Mouse (Mus musculus) intestine, postnatal 0 days (tissue): ENCODE measurements around the gene Tbca. TPM values are rescaled to one million over a fixed set of nuclear protein-coding genes. Genes with fewer than 3 reads are reported as not detected.

ENCODE experiments used
- ATAC-seq: fragments of 200-750 bp; cut with Nextera tagmentation; 2 replicates; pipeline ENCODE4 v1.8.0; 2017; ENCODE audit warnings: mild to moderate bottlenecking, moderate TSS enrichment, moderate library complexity
- H3K27ac ChIP-seq: fragments of 300-500 bp; sonication (generic); 2 replicates; pipeline ENCODE4 v1.5.1; 2014; ENCODE audit warnings: mild to moderate bottlenecking, low read depth, low read length, moderate library complexity
- H3K27me3 ChIP-seq: fragments of 300-500 bp; sonication (generic); replicated peaks from 2 replicates; pipeline ENCODE4 v1.6.1; 2014; ENCODE audit warnings: low read length, mixed read lengths; ENCODE audit not compliant: control insufficient read depth, insufficient read depth
- H3K36me3 ChIP-seq: fragments of 300-500 bp; sonication (generic); 2 replicates; pipeline ENCODE4 v1.6.1; 2014; ENCODE audit warnings: mild to moderate bottlenecking, moderate library complexity; ENCODE audit not compliant: control insufficient read depth, insufficient read depth
- H3K4me1 ChIP-seq: fragments of 300-500 bp; sonication (generic); replicated peaks from 2 replicates; pipeline ENCODE4 v1.6.1; 2014; ENCODE audit warnings: antibody characterized with exemption, low read length, mixed read lengths; ENCODE audit not compliant: control insufficient read depth, insufficient read depth
- H3K4me2 ChIP-seq: fragments of 300-500 bp; sonication (generic); replicated peaks from 2 replicates; pipeline ENCODE4 v1.6.1; 2014; ENCODE audit warnings: low read depth, mild to moderate bottlenecking, moderate library complexity
- H3K4me3 ChIP-seq: fragments of 300-500 bp; sonication (generic); 2 replicates; pipeline ENCODE4 v1.5.1; 2014; ENCODE audit warnings: low read depth, low read length
- H3K9ac ChIP-seq: fragments of 300-500 bp; sonication (generic); 2 replicates; pipeline ENCODE4 v1.6.1; 2014; ENCODE audit warnings: mild to moderate bottlenecking, low read depth, low read length
- H3K9me3 ChIP-seq: fragments of 300-500 bp; sonication (generic); 2 replicates; pipeline ENCODE4 v1.6.1; 2016; ENCODE audit warnings: mixed run types; ENCODE audit not compliant: control insufficient read depth
- CTCF ChIP-seq: sonication (generic); IDR thresholded peaks from 2 replicates; pipeline ENCODE4 v1.5.1; 2016; ENCODE audit warnings: low read depth, mild to moderate bottlenecking, control low read depth, antibody characterized with exemption, moderate library complexity
- WGBS: fragments of 180-500 bp; shearing (Covaris S2); extraction: QIAGEN DNeasy Blood & Tissue Kit; methylation state at CpG from one replicate; pipeline ENCODE4 v1.1.7; 2014; 5-methylcytosine and 5-hydroxymethylcytosine counted together
- polyA plus RNA-seq: library from polyadenylated mRNA; unstranded; fragments of >200 nt; fragmentation: Nextera tagmentation; extraction: Ambion mirVana; gene quantifications from 2 replicates; pipeline ENCODE4 v1.2.1, GENCODE M21; 2015

Tbca gene
- polyA plus RNA-seq, 1 experiment from 2014 or later, result 387 TPM

GRCm38 (mm10) chr13:94870071-94870460 lies 81.4 kb downstream of the Tbca start:
- ATAC-seq, result no peak
- H3K27ac ChIP-seq, result no peak overlapping the region
- WGBS, result 2% methylated on average over 9 of the region's 9 CpGs
- no peaks in the 10 kb centered on the region for H3K9me3 ChIP-seq
- H3K4me1 ChIP-seq, result no peaks in the 10 kb centered on the region; the same call in 1 of the 2 replicates
- no peak overlapping the region for H3K9ac ChIP-seq
- H3K36me3 ChIP-seq, result no peaks in the 10 kb centered on the region
- TF ChIP-seq CTCF, result no peak
- no peak overlapping the region for H3K4me3 ChIP-seq
- H3K27me3 ChIP-seq, result peaks cover 85% of the 10 kb centered on the region
- H3K4me2 ChIP-seq, result no peak overlapping the region

- Histone ChIP-seq H3K4me3 (no peak overlapping the region), H3K9ac (no peak overlapping the region), H3K36me3 (no peaks in the 10 kb centered on the region), H3K27me3 (peaks cover 90% of the 10 kb centered on the region), H3K9me3 (no peaks in the 10 kb centered on the region), H3K4me1 (no peaks in the 10 kb centered on the region; the same call in 1 of the 2 replicates), H3K27ac (no peak overlapping the region), H3K4me2 (no peak overlapping the region)
- TF ChIP-seq CTCF, result no peak
- no peak for ATAC-seq
- WGBS, result 2% methylated on average over 21 of the region's 21 CpGs
These were observed 81.9 kb downstream of the Tbca start for GRCm38 (mm10) chr13:94870461-94871186.

- no peak overlapping the region for H3K27ac ChIP-seq
- no peak for ATAC-seq
- 3% methylated on average over 7 of the region's 7 CpGs for WGBS
- no peak for TF ChIP-seq CTCF
- no peaks in the 10 kb centered on the region for H3K9me3 ChIP-seq
- H3K27me3 ChIP-seq, result peaks cover 97% of the 10 kb centered on the region
- H3K4me1 ChIP-seq, result no peaks in the 10 kb centered on the region; the same call in 1 of the 2 replicates
- H3K36me3 ChIP-seq, result no peaks in the 10 kb centered on the region
- H3K4me2 ChIP-seq, result no peak overlapping the region
- H3K9ac ChIP-seq, result no peak overlapping the region
- H3K4me3 ChIP-seq, result no peak overlapping the region
These were observed 83.2 kb downstream of the Tbca start for GRCm38 (mm10) chr13:94871806-94872320.

- Histone ChIP-seq H3K4me3 (no peak overlapping the region), H3K27ac (no peak overlapping the region), H3K36me3 (no peaks in the 10 kb centered on the region), H3K9me3 (no peaks in the 10 kb centered on the region), H3K27me3 (peaks cover 97% of the 10 kb centered on the region), H3K4me2 (no peak overlapping the region), H3K9ac (no peak overlapping the region), H3K4me1 (no peaks in the 10 kb centered on the region; the same call in 1 of the 2 replicates)
- no peak for TF ChIP-seq CTCF
- no peak for ATAC-seq
- WGBS, result 2% methylated on average over 19 of the region's 19 CpGs
These were observed 83.7 kb downstream of the Tbca start for GRCm38 (mm10) chr13:94872439-94872838.

GRCm38 (mm10) chr13:94873111-94874038 lies 84.7 kb downstream of the Tbca start:
- WGBS, result under 1% methylated on average over 53 of the region's 54 CpGs
- Histone ChIP-seq H3K4me3 (peak overlapping the region; percentile 5; the same call in 1 of the 2 replicates), H3K27ac (no peak overlapping the region), H3K36me3 (no peaks in the 10 kb centered on the region), H3K9ac (no peak overlapping the region), H3K27me3 (peaks cover 97% of the 10 kb centered on the region), H3K9me3 (no peaks in the 10 kb centered on the region), H3K4me2 (no peak overlapping the region), H3K4me1 (no peaks in the 10 kb centered on the region; the same call in 1 of the 2 replicates)
- no peak for TF ChIP-seq CTCF
- no peak for ATAC-seq

GRCm38 (mm10) chr13:94874039-94874425 lies 85.3 kb downstream of the Tbca start:
- no peaks in the 10 kb centered on the region; the same call in 1 of the 2 replicates for H3K4me1 ChIP-seq
- no peak overlapping the region for H3K27ac ChIP-seq
- no peaks in the 10 kb centered on the region for H3K9me3 ChIP-seq
- no peak overlapping the region for H3K4me2 ChIP-seq
- peak overlapping the region; percentile 5; the same call in 1 of the 2 replicates for H3K4me3 ChIP-seq
- ATAC-seq, result no peak
- peaks cover 92% of the 10 kb centered on the region for H3K27me3 ChIP-seq
- no peak for TF ChIP-seq CTCF
- WGBS, result 2% methylated on average over 8 of the region's 8 CpGs
- H3K36me3 ChIP-seq, result no peaks in the 10 kb centered on the region
- H3K9ac ChIP-seq, result no peak overlapping the region
